Mouse (Mus musculus) E14TG2a.4 (cell line): ENCODE results near the gene Idua.

Experiments used
- CTCF ChIP-seq: conservative IDR thresholded peaks from 2 replicates; pipeline ENCODE4 v1.5.1; 2014; ENCODE audit warnings: low read length
- POU5F1 ChIP-seq: IDR thresholded peaks from 2 replicates; pipeline ENCODE4 v1.6.1; 2014; ENCODE audit warnings: low read length, borderline replicate concordance

DNA sequence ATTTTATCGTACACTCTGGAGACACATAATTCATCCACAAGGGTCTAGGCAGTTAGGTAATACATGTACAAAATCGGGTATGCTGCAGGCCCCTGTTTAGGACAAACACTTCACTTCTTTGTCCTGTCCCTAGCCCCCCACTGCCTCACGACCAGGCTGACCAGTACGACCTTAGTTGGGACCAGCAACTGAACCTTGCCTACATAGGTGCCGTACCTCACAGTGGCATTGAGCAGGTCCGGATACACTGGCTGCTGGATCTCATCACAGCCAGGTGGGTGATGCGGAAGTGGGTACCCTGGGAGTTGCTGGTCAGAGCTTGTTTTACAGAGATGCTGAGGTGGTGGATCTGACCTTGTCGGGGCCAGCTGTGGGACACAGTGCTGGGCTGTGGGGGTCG lies 9.9 kb downstream of the Idua start:
- TF ChIP-seq CTCF (no peak), POU5F1 (no peak)
